Mouse (Mus musculus) E14TG2a.4 (cell line): ENCODE measurements around the gene Igflr1.

ENCODE experiments used
- CTCF ChIP-seq: conservative IDR thresholded peaks from 2 replicates; pipeline ENCODE4 v1.5.1; 2014; ENCODE audit warnings: low read length
- POU5F1 ChIP-seq: IDR thresholded peaks from 2 replicates; pipeline ENCODE4 v1.6.1; 2014; ENCODE audit warnings: low read length, borderline replicate concordance

- TF ChIP-seq CTCF (no peak), POU5F1 (no peak)
Observed at GRCm38 (mm10) chr7:30566033-30566432, 806 bp downstream of the Igflr1 start.
